Mouse (Mus musculus): ENCODE measurements around the gene Tom1l2. TPM values are rescaled to one million over a fixed set of nuclear protein-coding genes. Genes with fewer than 3 reads are reported as not detected.

Gene Tom1l2
- total RNA-seq, 2 experiments from 2014 or later, result 4.8 to 9.0 TPM

- peak; percentile 42; the same call in 1 of the 2 replicates for ATAC-seq (replicated peaks; ENCODE audit: poor library complexity)
Observed at GRCm38 (mm10) chr11:60307375-60307825, 45.3 kb downstream of the Tom1l2 start.

GRCm38 (mm10) chr11:60306834-60307233 is 45.9 kb downstream of the Tom1l2 start:
- ATAC-seq (replicated peaks; ENCODE audit: poor library complexity), result peak; percentile 70

GRCm38 (mm10) chr11:60305611-60306010 is 47.1 kb downstream of the Tom1l2 start:
- peak; percentile 66 for ATAC-seq (replicated peaks; ENCODE audit: poor library complexity)

GRCm38 (mm10) chr11:60303497-60303896 is 49.2 kb downstream of the Tom1l2 start:
- no peak for ATAC-seq (replicated peaks; ENCODE audit: poor library complexity)

- peak; percentile 32; the same call in 1 of the 2 replicates for ATAC-seq (replicated peaks; ENCODE audit: poor library complexity)
Observed at GRCm38 (mm10) chr11:60302354-60303083, 50.2 kb downstream of the Tom1l2 start.

- peak; percentile 7; the same call in 1 of the 2 replicates for ATAC-seq (replicated peaks; ENCODE audit: poor library complexity)
Observed at GRCm38 (mm10) chr11:60301588-60302208, 51.0 kb downstream of the Tom1l2 start.

- no peak for ATAC-seq (replicated peaks; ENCODE audit: poor library complexity)
Observed at GRCm38 (mm10) chr11:60300318-60300717, 52.4 kb downstream of the Tom1l2 start.

- no peak for ATAC-seq (replicated peaks; ENCODE audit: poor library complexity)
Observed at GRCm38 (mm10) chr11:60297772-60298171, 54.9 kb downstream of the Tom1l2 start.

- ATAC-seq (replicated peaks; ENCODE audit: poor library complexity), result peak; percentile 34; the same call in 1 of the 2 replicates
Observed at GRCm38 (mm10) chr11:60294630-60295313, 57.9 kb downstream of the Tom1l2 start.

- no peak for ATAC-seq (replicated peaks; ENCODE audit: poor library complexity)
Observed at GRCm38 (mm10) chr11:60293683-60294629, 58.7 kb downstream of the Tom1l2 start.

- ATAC-seq (replicated peaks; ENCODE audit: poor library complexity), result peak; percentile 69
Observed at GRCm38 (mm10) chr11:60292718-60293117, 60.0 kb downstream of the Tom1l2 start.

- ATAC-seq (replicated peaks; ENCODE audit: poor library complexity), result no peak
Observed at GRCm38 (mm10) chr11:60288980-60289379, 63.7 kb downstream of the Tom1l2 start.

- ATAC-seq (replicated peaks; ENCODE audit: poor library complexity), result no peak
Observed at GRCm38 (mm10) chr11:60286311-60286710, 66.4 kb downstream of the Tom1l2 start.

GRCm38 (mm10) chr11:60280429-60281414 is 72.0 kb downstream of the Tom1l2 start:
- peak; percentile 76 for ATAC-seq (replicated peaks; ENCODE audit: poor library complexity)

GRCm38 (mm10) chr11:60279483-60279882 is 73.2 kb downstream of the Tom1l2 start:
- peak; percentile 17; the same call in 1 of the 2 replicates for ATAC-seq (replicated peaks; ENCODE audit: poor library complexity)

GRCm38 (mm10) chr11:60277771-60278170 is 74.9 kb downstream of the Tom1l2 start:
- no peak for ATAC-seq (replicated peaks; ENCODE audit: poor library complexity)

GRCm38 (mm10) chr11:60277164-60277740 is 75.5 kb downstream of the Tom1l2 start:
- ATAC-seq (replicated peaks; ENCODE audit: poor library complexity), result no peak

GRCm38 (mm10) chr11:60276408-60277093 is 76.2 kb downstream of the Tom1l2 start:
- no peak for ATAC-seq (replicated peaks; ENCODE audit: poor library complexity)

Data from megakaryocyte progenitor cell, adult 5-6 weeks (primary cell).